Mouse (Mus musculus) midbrain, postnatal 0 days (tissue): ENCODE data around the gene Mog. TPM values are rescaled to one million over a fixed set of nuclear protein-coding genes. Genes with fewer than 3 reads are reported as not detected.

ENCODE experiments used
- ATAC-seq: fragments of 200-750 bp; cut with Nextera tagmentation; 2 replicates; pipeline ENCODE4 v1.8.0; 2017; ENCODE audit warnings: moderate number of reproducible peaks, mild to moderate bottlenecking, moderate TSS enrichment, moderate library complexity; ENCODE audit not compliant: low FRiP score
- DNase-seq: peaks from one replicate; pipeline ENCODE4 v3.0.0-alpha.2; 2015; ENCODE audit warnings: low spot score
- H3K27ac ChIP-seq: fragments of 300-500 bp; sonication (generic); 2 replicates; pipeline ENCODE4 v1.5.1; 2014; ENCODE audit warnings: low read depth, mild to moderate bottlenecking, low read length, mixed read lengths
- H3K27me3 ChIP-seq: fragments of 300-500 bp; sonication (generic); 2 replicates; pipeline ENCODE4 v1.6.1; 2014; ENCODE audit warnings: low read length, control low read depth, mixed read lengths; ENCODE audit not compliant: insufficient read depth
- H3K36me3 ChIP-seq: fragments of 300-500 bp; sonication (generic); 2 replicates; pipeline ENCODE4 v1.6.1; 2014; ENCODE audit warnings: low read length, control low read depth, mixed read lengths; ENCODE audit not compliant: insufficient read depth
- H3K4me1 ChIP-seq: fragments of 300-500 bp; sonication (generic); 2 replicates; pipeline ENCODE4 v1.6.1; 2014; ENCODE audit warnings: mild to moderate bottlenecking, control low read depth, antibody characterized with exemption, low read length, mixed read lengths; ENCODE audit not compliant: insufficient read depth
- H3K4me2 ChIP-seq: fragments of 300-500 bp; sonication (generic); 2 replicates; pipeline ENCODE4 v1.6.1; 2014; ENCODE audit warnings: low read depth, mild to moderate bottlenecking, low read length, mixed read lengths; ENCODE audit not compliant: poor library complexity, severe bottlenecking
- H3K4me3 ChIP-seq: fragments of 300-500 bp; sonication (generic); 2 replicates; pipeline ENCODE4 v1.5.1; 2014; ENCODE audit warnings: low read depth, mild to moderate bottlenecking, low read length, moderate library complexity
- H3K9ac ChIP-seq: fragments of 300-500 bp; sonication (generic); replicated peaks from 2 replicates; pipeline ENCODE4 v1.6.1; 2014; ENCODE audit warnings: mild to moderate bottlenecking, low read length, moderate library complexity, mixed read lengths; ENCODE audit not compliant: poor library complexity, severe bottlenecking
- H3K9me3 ChIP-seq: fragments of 300-500 bp; sonication (generic); 2 replicates; pipeline ENCODE4 v1.6.1; 2016; ENCODE audit warnings: low read length, control low read depth
- CTCF ChIP-seq: IDR thresholded peaks from 2 replicates; pipeline ENCODE4 v1.5.1; 2016; ENCODE audit warnings: antibody characterized with exemption, mild to moderate bottlenecking
- WGBS: fragments of 180-500 bp; shearing (Covaris S2); extraction: QIAGEN DNeasy Blood & Tissue Kit; methylation state at CpG from one replicate; pipeline ENCODE4 v1.1.7; 2014; 5-methylcytosine and 5-hydroxymethylcytosine counted together
- polyA plus RNA-seq: library from polyadenylated mRNA; unstranded; fragments of >200 nt; fragmentation: Nextera tagmentation; extraction: Ambion mirVana; gene quantifications from 2 replicates; pipeline ENCODE4 v1.2.1, GENCODE M21; 2015
- total RNA-seq: library from RNA; depleted of rRNA; stranded (reverse); fragments of >200 nt; gene quantifications from 2 replicates; pipeline ENCODE4 v1.2.3, GENCODE M21; 2014

Mog gene
- total and polyA plus RNA-seq, 2 experiments from 2014 or later, result 0.95 TPM; not detected in 1

DNA sequence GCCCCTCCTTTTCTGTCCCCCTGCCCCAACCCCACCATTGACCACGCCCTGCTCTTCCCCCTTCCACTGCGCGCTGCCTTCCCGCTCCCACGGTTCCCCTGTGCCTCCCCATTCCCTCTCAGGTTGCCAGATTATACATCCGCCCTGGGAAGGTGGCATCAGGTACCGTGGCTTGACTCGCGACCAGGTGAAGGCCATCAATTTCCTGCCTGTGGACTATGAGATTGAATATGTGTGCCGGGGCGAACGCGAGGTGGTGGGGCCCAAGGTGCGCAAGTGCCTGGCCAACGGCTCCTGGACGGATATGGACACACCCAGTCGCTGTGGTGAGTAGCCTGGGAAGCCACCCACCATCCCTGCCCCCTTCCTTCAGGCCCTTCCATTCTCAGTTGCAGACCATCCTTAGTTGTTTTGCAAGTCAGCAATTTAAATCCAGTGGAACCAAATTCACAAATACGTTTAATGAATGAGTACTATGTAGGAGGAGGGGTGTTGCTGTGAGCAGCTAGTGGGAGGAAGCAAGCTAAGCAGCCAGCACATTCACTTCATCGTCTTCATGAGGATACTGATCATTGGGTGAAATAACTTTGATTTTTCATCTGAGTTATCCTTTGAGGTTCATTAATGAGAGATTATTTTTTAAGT, 24.3 kb upstream of the Mog start:
- WGBS, result 16% methylated on average over 19 of the region's 19 CpGs
- Histone ChIP-seq H3K9ac (peak overlapping the region; percentile 99), H3K27me3 (no peaks in the 10 kb centered on the region), H3K36me3 (no peaks in the 10 kb centered on the region), H3K9me3 (no peaks in the 10 kb centered on the region), H3K27ac (peak overlapping the region; percentile 98), H3K4me3 (peak overlapping the region; percentile 94), H3K4me2 (peak overlapping the region; percentile 73), H3K4me1 (peaks cover 3% of the 10 kb centered on the region; the same call in 1 of the 2 replicates)
- no peak for TF ChIP-seq CTCF
- DNase-seq, result no peak
- no peak for ATAC-seq

DNA sequence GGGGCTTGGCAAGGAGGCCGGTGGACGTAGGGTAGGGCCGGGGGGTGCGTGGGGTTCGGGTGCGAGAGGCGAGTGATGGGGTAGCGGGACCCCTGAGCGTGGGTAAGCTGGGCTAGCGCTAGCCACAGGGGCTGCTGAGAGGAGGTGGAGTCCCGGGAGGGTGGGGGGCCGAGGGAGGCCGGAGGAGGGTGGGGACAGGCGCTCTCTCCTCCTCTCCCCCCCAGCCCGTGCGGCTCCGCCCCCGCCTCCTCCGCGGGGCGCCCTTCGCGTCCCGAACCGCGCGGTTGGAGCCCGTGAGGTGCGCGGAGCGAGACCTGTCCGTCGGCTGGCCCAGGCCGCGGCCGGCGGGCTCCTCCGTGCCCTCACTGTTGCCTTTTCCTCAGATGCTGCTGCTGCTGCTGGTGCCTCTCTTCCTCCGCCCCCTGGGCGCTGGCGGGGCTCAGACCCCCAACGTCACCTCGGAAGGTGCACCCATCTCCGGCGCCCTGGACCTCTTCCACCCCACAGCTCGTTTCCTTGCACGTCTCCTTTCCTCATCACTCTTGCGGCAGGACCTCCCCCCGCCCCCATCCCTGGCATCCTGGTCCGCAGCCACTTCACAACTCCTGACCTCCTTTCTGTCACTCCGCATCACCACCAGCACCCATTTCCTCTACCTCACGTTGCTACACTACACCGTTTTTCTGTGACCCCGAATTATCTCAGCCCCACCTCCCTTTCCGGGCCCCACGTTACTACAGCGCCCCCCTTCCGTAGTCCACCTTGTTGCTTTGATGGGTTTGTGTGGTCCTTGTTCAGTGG, 23.3 kb upstream of the Mog start:
- DNase-seq (peak; percentile 60), ATAC-seq (peak; percentile 56)
- peak overlapping the region; percentile 73 for H3K4me2 ChIP-seq
- H3K27me3 ChIP-seq, result no peaks in the 10 kb centered on the region
- H3K9me3 ChIP-seq, result no peaks in the 10 kb centered on the region
- peak; percentile 60 for TF ChIP-seq CTCF
- peak overlapping the region; percentile 99 for H3K9ac ChIP-seq
- H3K36me3 ChIP-seq, result no peaks in the 10 kb centered on the region
- H3K4me1 ChIP-seq, result peaks cover 3% of the 10 kb centered on the region; the same call in 1 of the 2 replicates
- WGBS, result under 1% methylated on average over 39 of the region's 58 CpGs
- H3K4me3 ChIP-seq, result peak overlapping the region; percentile 94
- peak overlapping the region; percentile 98 for H3K27ac ChIP-seq

DNA sequence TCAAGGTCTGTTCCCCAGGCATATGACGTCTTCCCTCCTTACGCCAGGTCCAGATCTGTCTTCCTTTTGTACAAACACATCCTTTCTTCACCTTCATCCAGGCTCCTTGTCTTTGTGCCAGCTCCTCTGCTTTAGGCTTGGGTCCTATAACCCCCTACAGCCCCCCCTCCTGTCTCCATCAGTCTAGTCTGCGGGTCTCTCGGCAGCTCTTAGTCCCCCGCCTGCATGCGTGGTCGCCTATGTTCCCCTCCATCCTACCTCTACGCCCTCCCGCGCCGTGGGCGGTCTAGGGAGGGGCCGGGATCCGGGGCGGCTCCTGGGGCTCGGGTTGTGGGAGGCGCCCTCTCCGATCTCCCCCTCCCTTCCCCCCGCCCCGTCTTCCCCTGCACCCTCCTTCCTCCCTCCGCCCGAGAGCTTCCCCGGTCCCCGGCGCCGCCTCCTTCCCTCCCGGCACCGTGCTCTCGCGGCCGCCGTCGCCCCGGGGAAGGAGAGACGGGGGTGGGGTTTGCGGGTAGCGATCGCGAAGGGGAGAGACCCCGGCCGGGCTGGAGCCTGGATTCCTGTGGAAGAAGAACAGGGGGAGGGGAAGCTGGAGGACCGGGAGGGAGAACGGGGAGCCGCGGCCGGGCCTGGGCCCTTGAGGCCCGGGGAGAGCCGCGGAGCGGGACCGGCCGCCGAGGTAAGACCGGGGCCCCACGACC, 22.6 kb upstream of the Mog start, which contains the start of gene Gabbr1:
Gene Gabbr1 (plus strand): TSS at position 356 of the 701 bp plus-strand sequence.
- ATAC-seq (peak; percentile 79), DNase-seq (peak; percentile 91)
- TF ChIP-seq CTCF, result no peak; the same call in 1 of the 2 replicates
- Histone ChIP-seq H3K27ac (peak within 1 kb of the TSS; percentile 98), H3K27me3 (no peaks in the 10 kb centered on the region), H3K4me1 (peaks cover 3% of the 10 kb centered on the region; the same call in 1 of the 2 replicates), H3K4me2 (peak within 1 kb of the TSS; percentile 73), H3K4me3 (peak within 1 kb of the TSS; percentile 94), H3K9ac (peak within 1 kb of the TSS; percentile 99), H3K9me3 (no peaks in the 10 kb centered on the region), H3K36me3 (no peaks in the 10 kb centered on the region)
- 3% methylated on average over 40 of the region's 55 CpGs for WGBS

DNA sequence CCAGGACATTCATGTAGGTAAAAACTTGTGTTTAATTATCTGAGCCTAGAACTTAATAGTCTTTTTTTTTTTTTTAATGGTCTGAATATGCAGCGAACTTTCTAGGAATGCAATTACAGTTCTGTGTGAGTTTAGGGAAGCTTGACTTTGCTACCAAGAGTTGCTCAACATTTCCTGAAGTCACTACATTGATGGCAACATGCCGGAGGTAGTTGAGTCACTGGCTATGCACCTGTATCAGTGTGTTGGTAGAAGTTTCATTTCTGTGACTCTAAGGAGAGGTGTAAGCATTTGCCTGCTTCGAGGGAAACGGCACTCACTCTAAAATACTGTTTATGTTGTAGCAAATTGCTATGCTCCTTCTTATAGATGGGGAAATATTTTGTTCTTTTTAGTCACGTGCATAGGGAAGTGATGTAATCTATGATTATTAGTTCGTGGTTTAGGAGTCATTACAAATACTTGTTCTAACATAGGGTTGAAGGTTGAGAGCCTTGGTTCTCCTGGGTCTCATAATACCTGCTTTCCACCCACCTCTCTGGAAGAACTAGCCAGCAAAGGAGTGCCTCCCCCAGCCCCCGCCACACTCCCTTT, 21.6 kb upstream of the Mog start:
- Histone ChIP-seq H3K9me3 (no peaks in the 10 kb centered on the region), H3K4me1 (peaks cover 3% of the 10 kb centered on the region; the same call in 1 of the 2 replicates), H3K27me3 (no peaks in the 10 kb centered on the region), H3K9ac (peak overlapping the region; percentile 99), H3K4me3 (peak overlapping the region; percentile 94), H3K27ac (peak overlapping the region; percentile 98), H3K4me2 (peak overlapping the region; percentile 73), H3K36me3 (no peaks in the 10 kb centered on the region)
- TF ChIP-seq CTCF, result no peak
- no peak for ATAC-seq
- no peak for DNase-seq
- 73% methylated on average over 7 of the region's 7 CpGs for WGBS

DNA sequence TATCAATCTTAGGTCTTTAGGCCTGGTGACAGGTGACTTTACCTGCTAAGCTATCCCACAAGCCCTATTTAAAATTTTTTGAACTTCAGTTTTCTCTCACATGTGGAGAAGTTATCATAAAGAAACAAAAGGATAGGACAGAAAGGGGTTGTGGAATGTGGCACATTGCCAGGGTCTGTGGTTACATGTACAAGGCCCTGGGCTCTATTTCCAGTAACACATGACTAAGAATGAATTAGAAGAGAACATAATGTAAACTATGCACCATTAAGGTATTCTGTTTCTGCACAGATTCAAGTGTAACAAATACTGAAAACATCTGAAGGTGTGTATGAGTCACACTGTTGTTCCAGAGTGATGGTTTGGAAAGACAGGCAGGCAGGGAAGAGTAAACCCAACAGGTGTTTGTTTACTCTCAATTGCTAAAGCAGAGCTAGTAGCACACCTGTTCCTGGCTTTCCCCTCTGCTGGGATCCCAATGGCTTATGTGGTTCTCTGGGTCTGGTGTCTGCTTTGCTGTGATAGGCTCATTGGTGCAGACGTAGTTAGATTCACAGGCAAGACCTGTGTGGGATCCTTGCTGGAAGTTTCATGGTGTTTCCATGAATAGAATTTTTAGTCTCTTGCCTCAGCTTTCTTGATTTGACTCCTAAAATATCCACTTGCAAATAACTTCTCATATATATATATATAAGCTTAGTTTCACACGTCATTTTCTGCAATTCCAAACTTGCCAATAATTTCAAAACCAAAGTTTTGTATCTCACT, 16.1 kb upstream of the Mog start:
- TF ChIP-seq CTCF, result no peak
- Histone ChIP-seq H3K9ac (no peak overlapping the region), H3K27ac (no peak overlapping the region), H3K4me1 (no peaks in the 10 kb centered on the region), H3K9me3 (no peaks in the 10 kb centered on the region), H3K4me2 (no peak overlapping the region), H3K36me3 (no peaks in the 10 kb centered on the region), H3K27me3 (no peaks in the 10 kb centered on the region), H3K4me3 (no peak overlapping the region)
- DNase-seq (no peak), ATAC-seq (no peak)
- 84% methylated on average over 2 of the region's 2 CpGs for WGBS
